Mouse (Mus musculus): ENCODE data around the gene Arhgap10.

The Arhgap10 gene

DNA sequence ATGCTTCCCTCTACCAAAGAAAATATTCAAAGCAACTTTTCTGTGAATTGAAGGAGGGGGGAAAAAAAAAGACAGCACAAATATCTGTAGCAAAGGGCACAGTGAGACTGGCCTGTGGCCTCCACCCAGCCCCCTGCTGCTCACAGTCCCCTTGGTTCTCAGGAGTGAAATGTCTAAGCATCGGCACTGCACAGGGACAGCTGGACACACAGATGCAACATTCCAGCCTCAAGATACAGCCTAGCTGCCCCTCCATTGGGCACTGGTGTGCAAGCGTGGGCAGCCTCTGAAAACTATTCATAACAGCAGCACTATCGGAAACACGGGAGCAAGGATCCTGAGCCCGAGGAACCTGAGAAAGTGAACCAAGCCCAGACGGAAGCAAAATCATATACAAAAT is 113.7 kb downstream of the Arhgap10 start:
- DNase-seq (ENCODE audit: low spot score) = no peak

DNA sequence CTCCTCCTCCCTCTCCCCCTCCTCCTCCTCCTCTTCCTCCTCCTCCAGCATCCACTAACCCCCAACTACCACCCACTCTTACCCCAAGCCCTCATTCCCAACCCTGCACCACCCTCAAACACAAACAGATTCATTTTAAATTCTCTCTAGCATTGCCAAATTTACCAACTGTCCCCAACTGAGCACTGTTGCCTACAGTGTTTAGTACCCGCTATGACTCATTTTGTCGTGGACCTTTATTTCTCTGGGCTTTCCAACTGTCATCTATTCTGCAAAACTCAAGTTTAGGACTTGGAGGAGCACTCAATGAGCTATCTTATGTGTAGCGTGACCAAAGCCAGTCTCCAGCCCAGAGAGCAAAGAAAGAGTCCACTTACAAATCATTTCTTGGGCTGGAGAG is 115.8 kb downstream of the Arhgap10 start:
- DNase-seq (ENCODE audit: low spot score) = no peak

DNA sequence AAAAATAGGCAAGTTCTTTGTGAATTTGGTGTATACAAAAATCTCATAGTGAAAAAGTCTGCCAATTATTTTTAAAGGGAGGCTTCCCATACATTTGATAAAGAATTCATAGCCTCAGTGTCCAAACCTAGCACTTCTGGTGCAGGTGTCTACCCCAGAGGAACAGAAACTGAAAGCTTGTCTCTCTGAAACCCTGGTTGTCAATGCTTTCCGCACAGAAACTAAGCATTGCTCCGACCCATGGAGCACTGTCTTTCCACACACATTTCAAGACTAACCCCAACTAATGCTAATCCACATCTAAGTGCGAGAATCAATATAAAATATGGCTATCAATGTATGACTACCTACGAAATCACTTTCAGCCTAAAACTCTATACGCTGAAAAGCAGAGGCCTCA is 116.6 kb downstream of the Arhgap10 start:
- no peak for DNase-seq (ENCODE audit: low spot score)

DNA sequence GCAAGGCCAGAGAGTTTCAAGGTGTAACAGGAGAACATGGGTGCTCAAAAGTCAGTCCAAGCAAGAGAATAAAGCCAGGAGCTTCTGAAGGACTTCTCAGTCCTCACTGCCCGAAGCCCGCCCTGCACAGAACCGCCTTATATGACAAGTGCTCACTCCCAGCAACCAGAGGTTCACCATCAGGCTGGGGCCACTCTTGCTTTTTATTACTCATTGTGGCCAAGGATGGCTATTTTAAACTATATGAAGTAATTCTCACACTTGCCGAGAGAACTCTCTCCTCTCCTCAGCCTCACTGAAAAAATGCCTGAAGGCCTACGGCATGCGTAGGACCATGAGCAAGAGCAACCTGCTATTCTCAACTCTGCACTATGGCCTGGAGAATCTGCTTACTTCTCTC is 133.7 kb downstream of the Arhgap10 start:
- no peak for DNase-seq (ENCODE audit: low spot score)

DNA sequence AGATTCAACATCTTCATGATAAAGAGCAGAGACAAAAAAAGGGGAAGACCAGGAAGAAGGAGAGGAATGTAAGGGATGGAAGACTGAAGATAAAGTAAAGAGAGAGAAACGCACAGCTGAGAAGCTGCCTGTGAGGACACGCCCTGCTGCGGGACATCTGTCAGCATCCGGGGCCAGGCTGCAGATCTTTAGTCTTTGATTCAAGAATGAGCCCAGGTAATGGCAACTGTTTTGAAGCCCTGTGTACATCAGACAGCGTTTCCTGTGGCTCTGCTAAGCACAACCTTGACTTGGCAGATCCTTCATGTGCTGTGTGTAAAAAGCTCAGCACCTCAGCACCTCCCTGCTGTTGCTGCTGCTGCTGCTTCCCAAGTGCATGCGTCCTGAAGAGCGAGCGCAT is 134.1 kb downstream of the Arhgap10 start:
- no peak for DNase-seq (ENCODE audit: low spot score)

DNA sequence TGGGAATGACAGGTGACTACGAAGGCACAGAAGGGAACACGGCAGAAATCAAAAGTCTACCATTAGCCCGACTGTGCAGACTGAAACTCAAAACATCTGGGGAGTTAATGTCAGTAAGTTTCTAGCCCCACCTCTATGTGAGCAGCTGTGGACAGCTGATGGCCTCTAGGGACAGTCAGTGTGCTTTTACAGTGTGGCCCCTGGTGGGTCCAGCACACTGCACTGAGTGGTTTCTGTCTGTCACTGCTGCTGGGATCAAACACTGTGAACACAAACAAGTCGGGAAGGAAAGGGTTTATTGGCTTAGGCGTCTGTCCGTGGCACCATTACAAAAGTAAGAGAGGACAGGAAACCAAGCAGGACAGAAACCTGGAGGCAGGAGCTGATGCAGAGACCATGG is 136.9 kb downstream of the Arhgap10 start:
- no peak for DNase-seq (ENCODE audit: low spot score)

DNA sequence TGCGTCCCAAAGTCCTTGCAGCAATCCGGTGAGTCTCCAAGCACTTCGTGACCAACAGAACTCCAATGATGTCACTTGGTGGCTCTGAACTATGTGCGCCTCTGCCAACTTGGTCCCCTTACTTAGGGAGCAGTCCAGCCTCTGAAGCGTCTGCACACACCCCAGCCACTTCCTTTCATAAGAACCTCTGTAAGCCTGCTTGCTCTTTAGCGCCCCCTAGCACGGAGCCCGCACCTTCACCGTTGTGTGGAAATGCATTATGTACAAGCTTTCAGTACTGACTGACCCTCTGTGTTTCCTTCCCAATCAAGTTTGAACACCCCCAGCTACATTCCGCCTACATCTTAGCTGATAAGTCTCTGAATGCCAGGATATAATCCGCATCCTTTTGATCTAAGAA is 138.5 kb downstream of the Arhgap10 start:
- no peak for DNase-seq (ENCODE audit: low spot score)

DNA sequence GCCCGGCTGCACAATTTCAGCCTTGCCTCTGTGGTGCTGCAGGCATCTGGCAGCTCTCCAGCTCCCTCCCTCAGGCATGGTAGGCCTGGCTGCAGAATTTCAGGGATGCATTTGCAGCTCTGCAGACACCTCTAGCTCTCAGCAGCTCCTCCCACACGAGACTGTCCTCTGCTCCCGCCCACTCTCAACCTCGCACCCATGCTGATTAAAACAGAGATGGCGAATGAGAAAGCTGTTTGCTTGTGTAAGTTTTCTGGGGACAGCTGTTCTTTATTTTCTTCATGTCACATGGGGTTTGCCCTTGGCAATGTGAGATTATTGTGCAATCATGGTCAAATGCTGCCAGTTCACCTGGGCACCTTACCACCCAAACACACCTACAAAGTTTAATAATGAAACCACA is 141.3 kb downstream of the Arhgap10 start:
- no peak for DNase-seq (ENCODE audit: low spot score)

DNA sequence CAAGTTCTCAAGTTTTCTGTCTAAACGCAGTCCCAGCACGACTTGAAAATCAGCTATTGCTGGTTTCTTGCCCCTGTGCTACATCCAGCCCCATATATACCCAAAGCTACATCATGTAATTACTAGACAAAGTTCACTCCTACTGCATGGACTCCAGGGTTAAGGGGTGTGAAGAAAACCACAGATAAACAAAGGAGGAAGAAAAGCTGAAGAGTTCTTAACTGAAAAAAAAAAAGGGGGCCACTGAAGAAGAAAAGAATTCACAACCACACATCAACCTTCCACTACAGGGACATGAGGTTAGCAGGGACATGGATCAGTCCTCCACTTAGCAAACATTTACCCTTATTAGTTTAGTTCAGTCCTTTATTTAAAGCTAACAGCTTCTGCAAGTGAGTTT is 141.8 kb downstream of the Arhgap10 start:
- DNase-seq (ENCODE audit: low spot score) = no peak

DNA sequence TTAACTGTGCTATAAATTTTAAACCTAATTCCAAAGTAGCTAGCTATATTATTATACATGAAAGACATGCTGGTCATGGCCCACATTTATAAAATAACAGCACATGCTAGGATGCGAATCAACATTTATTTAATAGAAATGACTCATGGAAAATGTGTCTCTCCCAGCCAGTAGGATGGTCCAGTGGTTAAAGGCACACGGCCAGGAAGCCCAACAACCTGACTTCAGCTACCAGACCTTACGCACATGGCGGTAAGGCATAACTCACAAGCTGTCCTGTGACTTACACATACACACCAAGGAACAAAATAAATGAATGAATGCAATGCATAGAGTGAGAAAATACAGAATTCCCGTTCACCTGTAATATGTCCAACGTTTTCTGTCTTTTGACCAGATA is 146.7 kb downstream of the Arhgap10 start:
- DNase-seq (ENCODE audit: low spot score) = no peak

DNA sequence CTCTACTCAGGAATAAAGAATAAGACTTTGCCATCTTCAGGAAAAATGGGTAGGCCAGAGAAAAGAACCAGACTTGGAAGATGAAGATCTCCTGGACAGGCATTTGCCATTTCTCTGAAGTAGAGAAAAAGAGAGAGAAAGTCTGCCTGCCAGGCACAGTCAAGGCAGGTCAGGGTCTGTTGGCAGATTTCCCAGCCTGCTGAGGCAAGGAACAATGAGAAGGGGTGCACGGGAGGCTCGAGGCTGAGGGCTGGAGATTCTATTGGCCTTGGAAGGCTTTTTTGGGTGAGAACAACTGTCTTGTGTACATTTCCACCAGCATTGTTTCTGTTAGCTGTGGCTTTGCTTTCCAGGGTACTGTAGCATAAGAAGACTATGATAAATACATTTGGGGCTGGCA is 147.4 kb downstream of the Arhgap10 start:
- DNase-seq (ENCODE audit: low spot score) = peak; percentile 73

DNA sequence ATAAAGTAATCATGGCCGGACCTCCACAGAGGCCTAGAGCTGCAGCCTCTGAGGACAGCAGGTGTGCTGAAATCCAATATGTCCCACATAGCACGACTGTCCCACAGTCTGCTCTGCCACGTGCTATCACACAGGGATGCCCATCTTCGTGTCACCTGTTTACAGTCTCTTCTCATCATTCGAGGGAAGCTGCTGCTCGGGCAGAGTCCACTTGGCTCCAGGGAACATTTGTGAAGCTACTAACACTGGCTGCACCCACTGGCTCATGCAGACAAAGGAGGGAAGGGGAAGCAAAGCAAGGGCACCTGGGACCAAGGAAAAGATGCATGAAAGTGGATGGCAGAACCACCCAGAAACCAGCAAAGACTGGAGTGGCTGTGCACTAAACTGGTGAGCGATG is 148.1 kb downstream of the Arhgap10 start:
- DNase-seq (ENCODE audit: low spot score) = no peak

DNA sequence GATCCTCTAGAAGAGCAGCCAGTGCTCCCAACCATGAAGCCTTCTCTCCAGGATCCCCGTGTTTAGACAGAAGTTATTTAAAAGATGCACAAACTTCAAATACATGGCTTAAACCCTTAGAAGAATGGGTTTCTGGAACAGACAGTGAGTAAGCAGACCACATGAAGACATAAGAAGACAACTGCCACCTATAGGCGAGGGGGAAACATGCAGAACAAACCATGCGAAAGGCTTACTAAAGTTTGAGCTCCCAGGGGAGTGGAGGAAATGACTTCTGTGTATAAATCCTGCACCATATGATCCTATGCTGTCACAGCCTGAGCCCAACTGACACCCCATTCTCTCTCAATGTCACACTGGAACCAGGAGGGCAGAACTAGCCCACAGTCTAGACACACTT is 150.7 kb downstream of the Arhgap10 start:
- DNase-seq (ENCODE audit: low spot score) = no peak

DNA sequence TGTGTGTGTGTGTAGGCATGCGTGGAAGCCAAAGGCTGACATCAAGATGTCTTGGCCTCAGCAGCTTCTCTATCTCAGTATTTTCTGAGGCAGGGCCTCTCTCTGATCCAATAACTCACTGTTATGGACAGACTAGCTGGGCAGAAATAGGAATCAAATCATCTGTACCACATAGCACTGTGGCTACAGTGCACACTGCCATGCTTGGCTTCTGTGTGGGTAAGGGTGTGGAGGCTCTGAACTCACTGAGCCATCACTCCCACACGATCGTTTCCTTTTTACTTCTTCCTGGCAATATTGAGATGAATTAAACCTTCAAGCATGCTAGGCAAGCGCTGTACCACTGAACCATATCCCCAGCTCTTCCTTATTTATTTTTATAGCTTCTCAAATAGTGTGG is 151.3 kb downstream of the Arhgap10 start:
- DNase-seq (ENCODE audit: low spot score) = no peak

DNA sequence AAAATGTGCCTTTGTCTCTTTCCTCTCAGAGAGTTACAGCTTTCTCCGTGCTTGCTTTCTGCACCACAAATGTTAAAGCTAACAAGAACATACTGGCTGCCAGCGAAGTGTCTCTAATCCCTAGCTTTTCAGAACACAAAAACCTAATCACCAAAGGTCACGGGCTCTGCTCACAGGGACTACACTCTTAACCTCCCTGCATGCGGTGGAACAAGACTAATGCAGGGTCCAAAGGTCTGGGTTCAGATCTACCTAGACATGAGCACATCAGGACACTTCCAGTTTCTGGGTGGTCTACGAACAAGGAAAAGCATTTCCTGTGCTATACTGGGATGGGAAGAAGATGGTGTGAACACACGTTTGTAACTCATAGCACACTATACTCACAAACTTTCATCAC is 151.8 kb downstream of the Arhgap10 start:
- no peak for DNase-seq (ENCODE audit: low spot score)

DNA sequence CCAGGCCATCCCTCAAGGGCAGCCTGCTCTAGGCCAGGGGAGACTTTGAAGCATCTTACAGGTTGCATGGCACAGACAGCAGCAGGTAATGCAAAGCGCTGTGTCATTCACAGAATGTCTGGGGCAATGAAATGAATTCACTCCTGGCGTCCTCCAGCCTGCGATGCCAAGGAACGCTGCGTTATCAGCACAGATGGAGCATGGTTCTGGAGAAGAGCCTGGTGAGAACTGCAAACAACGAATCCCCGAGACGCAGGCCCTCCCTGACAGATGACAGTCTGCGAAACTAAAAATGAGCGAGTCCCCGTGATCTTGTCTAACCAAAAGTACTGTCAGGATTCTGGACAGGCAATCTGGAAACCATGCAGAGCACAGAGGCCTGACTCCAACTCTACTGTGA is 153.3 kb downstream of the Arhgap10 start:
- no peak for DNase-seq (ENCODE audit: low spot score)

DNA sequence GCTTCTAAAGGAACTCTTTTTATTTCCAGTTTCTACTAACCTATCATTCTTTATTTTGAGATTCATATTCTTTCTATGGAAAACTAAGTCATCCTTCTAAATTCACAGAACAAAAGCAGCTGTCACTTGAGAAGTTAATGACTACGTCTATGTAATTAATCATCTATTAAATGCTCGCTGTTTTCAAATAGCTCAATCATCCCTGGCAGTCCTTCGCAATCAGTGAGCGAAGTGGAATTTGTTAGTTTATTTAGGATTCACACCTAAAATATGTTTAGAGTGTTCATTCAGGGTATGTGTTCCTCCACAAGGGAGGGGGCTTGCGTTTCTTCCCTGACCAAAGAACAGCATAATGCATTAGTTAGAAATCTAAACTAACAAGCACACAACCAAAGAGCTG is 156.9 kb downstream of the Arhgap10 start:
- no peak for DNase-seq (ENCODE audit: low spot score)

DNA sequence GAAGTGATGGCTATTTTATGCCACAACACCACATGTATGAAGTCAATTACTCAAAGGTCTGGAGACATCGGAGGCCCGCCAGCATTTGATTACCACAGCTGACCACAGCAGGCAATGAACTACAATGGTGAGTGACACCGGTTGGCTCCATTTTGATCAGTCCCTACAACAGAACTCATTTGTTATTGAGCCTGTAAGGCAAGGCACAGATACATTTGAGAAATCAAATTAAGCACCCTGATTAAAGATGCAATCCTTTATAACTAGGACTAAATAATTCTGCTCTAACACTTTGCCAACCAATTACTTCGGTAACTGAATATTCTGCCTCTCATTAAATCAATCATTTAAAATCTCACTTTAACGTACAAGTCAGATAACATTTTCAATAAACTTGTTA is 157.3 kb downstream of the Arhgap10 start:
- no peak for DNase-seq (ENCODE audit: low spot score)

DNA sequence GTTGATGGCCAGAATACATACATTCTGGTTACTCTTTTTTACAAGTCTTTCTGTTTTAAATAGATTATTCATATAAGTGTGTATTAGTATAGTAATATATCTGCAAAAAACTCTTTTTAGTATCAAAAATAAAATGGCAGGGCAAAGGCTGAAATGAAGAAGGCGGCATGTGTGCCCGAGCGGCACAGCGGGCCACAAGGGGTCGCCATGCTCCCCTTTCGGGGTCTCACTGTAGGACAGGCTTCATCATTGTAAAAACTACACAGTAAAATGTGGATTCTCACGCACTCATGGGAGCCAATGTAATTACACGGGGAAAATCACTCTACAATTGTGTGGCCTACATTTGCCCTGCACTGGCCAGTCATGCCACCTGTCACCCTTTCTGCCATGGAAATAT is 160.6 kb downstream of the Arhgap10 start:
- no peak for DNase-seq (ENCODE audit: low spot score)

DNA sequence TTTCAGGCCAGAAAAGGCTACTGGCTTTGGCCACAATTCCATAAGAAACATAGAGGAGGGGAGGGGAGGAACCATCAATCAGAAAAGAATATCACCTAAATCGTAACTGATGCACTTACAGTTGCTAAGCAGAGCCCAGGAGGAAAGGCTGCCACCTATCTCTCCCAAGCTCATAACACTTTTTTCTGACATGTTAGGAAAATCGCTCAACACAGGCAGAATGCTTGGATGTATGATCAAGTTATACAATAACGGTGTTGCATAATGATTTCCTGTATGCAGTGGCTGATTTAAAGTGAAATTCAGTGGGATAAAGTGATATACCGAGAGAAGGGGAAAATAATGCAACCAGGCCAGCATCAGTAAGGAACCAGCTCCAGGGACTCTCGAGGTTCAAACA is 162.4 kb downstream of the Arhgap10 start:
- DNase-seq (ENCODE audit: low spot score) = no peak

DNA sequence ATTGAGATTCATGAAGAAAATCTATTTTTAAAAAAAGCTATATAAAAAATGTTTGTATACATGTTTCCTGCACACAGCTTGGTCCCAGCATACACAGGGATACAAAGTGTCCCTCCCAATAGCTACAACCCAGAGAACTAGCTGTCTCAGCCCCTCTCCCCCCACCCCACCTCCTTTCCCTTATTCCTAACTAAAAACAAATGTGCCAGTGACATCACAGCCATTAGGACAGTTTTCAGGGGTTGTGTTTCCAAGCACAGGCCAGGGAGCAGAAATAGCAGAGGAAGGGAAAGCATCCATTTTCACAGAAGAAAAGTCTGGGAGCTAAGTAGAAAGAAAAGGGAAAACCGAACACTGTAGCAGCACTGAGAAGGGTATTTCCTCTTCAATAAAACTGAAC is 163.6 kb downstream of the Arhgap10 start:
- no peak for DNase-seq (ENCODE audit: low spot score)

DNA sequence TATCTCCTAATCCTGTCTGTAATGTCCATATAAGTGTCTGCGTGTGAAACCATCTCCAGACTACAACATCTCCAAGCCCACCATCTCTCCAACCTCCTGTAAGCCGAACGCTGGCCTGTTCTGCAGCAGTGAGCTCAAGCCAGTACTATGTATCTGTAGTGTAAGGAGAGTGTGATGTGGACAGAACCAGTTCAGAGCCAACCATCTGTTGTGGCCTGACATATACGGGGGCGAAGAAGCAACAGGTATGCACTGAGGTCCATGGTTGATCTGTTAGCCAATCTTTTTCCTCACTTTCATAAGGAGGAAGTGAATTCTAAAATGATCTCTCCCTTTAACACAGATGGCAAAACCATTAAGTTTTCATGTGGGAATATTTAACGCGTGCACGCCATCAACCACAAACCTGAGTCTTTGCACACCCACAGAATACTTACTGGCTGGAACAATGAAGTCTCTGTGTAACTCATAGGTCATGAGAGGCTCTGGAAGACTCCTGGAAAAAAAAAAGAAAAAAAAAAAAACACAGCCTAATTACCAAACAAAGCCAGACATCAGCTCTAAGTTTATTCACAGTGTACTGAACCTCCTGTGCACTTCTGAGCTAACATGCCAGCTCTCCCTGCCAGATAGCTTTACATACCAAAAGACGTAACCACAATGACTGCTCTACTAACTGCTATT is 166.4 kb downstream of the Arhgap10 start:
- no peak for DNase-seq (ENCODE audit: low spot score)

DNA sequence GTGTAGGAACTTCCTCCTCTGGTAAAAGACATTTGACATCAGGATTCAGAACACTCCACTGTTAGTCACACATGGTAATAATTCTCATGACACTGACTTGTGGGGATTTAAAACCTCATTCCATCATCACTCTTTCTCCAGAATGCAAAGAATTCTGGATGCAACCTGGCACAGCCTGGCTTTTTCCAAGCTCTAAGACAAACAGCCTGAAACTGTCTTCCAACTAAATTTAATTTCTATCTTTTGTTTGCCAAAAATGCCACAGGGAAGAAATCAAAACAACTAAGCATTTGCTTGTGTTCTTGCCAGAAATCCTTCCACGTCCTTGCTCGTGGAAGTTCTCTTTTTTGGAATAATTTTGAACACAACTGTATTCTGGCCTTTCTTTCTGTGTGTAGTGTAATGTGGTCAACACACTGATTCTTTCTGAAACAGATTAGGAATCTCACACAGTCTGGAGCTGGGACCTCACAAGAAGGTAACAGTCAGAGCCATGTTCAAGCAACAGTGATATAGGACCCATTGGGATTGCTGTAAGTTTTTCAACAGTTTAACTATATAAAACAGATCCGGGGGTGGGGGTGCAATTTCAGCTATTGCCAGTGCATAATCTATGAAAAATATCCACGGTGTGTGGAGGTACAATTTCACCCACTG is 167.5 kb downstream of the Arhgap10 start:
- no peak for DNase-seq (ENCODE audit: low spot score)

DNA sequence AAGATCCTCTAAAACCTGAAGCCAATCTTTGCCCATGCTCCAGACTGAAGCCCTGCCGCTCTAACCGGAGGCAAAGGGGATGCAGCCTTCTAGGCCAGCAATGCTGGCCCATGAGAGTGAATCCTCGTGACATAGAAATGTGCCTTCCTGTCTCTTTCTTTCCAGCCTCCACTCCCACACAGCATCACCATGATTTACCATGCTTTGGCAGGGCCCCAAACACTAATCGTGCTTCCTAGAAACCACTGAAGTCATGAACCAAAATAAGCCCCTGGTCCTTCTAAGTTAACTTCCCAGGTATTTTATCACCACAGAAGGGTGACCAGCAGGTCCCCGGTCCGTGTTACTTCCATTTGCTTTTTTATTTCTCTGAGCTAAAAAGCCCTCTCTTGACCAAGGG is 173.8 kb downstream of the Arhgap10 start:
- DNase-seq (ENCODE audit: low spot score) = no peak

Measured in ovary, adult 18-20 months (tissue).